Mouse (Mus musculus): Measurements from ENCODE around the gene Cited2.

Gene Cited2

DNA sequence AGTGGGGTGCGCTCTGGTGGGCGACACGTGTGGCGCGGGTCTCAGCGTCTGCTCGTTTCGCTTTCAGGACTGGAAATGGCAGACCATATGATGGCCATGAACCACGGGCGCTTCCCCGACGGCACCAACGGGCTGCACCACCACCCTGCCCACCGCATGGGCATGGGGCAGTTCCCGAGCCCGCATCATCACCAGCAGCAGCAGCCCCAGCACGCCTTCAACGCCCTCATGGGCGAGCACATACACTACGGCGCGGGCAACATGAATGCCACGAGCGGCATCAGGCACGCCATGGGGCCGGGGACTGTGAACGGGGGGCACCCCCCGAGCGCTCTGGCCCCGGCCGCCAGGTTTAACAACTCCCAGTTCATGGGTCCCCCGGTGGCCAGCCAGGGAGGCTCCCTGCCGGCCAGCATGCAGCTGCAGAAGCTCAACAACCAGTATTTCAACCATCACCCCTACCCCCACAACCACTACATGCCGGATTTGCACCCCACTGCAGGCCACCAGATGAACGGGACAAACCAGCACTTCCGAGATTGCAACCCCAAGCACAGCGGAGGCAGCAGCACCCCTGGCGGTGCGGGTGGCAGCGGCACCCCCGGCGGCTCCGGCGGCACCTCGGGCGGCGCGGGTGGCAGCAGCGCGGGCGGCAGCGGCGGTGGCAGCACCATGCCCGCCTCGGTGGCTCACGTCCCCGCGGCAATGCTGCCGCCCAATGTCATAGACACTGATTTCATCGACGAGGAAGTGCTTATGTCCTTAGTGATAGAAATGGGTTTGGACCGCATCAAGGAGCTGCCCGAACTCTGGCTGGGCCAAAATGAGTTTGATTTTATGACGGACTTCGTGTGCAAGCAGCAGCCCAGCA lies 1.1 kb downstream of the Cited2 start:
- peak; percentile 93 for DNase-seq

DNA sequence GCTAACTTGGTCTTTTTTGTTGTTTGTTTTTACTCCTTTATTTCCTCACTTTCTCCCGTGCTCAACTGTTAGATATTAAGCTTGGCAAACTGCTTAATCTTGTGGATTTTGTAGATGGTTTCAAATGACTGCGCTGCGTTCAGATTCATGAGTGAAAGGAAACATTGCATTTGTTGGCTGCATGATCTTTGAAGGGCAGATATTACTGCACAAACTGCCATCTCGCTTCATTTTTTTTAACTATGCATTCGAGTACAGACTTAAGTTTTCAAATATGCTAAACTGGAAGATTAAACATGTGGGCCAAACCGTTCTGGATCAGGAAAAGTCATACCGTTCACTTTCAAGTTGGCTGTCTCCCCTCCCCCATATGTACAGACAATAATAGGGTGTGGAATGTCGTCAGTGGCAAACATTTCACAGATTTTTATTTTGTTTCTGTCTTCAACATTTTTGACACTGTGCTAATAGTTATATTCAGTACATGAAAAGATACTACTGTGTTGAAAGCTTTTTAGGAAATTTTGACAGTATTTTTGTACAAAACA lies 2.1 kb downstream of the Cited2 start:
- no peak for DNase-seq

DNA sequence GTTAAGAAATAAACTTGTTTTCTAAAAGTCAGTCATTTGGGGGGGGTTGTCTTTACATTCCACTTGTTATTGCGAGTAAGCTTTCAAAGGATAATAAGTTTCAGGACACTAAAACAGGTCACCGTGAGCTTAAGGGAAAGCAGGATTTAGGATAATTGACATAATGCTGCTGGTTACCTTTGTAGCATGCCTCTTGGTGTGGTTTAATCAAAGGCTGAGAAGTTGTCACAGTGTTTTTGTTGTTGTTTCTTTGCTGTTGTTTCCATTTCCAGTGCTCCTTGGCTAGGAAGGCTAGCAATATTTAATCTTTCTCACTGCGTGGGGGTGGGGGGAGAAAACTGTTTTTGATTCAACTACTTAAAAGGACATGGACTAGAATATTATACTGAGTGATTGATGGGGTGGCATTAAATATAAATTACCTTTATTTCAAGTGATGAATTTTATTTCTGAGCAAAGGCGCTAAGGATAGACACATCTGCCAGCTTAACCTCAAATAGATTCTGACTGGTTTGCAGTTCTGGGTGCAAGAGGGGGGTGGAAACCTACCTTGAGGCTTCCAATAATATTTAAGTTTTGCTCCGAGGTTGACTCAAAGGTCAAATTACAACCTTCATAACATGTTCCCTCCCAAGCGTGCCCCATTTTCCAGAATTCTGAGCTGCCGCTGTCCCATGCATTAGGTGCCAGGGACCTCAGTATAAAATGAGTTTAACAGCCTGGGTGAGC lies 2.8 kb downstream of the Cited2 start:
- no peak for DNase-seq

DNA sequence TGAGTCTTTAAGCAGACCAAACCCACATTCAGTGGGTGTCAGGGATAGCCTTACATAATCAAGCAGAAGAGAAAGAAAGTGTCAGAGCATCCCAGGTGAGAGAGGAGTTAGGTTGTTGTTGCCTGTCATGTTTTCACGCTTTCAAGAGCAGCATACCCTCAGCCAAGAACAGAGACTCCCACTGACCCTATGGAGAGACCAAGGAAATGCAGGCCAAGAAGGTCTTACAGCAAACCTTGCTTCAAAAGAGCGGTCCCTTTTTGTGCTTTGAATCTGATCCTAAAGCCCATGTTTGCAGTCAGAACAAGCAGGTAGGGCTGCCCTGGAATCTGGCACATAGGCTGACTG lies 3.3 kb downstream of the Cited2 start:
- DNase-seq: no peak

DNA sequence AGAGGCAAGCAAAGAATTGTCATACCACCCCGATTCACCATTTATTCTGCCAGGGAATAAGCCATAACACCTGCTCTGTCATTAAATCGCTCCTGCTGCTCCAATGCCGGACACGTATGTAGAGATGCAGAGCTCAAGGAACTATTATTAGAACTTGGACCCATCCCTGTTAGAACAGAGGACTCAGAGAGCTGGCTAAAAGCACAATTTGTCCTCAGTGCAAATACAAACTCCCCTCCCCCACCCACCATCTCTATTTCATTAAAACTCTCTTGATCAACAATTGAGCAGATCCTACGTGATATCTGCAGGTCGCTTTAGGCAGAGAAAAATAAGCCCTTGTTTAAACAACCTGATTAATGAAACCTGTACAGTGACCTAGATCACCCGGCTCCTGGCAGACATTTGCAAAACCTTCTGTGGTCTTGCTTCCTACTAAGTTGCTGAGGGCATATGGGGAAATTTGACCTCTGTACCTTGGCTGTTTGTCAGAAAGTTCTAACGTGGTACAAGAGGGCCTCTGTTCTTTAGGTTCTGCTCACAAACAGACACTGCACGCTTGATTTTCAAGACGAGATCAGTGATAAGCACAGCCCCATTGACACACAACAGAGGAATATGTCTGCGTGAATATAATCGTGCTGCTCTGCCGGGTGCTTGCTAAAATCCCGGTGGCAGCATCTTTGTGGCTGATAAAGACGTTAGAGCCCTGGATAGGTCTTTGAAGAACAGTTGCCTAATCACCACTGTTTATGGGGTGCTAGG lies 4.3 kb downstream of the Cited2 start:
- DNase-seq: no peak

DNA sequence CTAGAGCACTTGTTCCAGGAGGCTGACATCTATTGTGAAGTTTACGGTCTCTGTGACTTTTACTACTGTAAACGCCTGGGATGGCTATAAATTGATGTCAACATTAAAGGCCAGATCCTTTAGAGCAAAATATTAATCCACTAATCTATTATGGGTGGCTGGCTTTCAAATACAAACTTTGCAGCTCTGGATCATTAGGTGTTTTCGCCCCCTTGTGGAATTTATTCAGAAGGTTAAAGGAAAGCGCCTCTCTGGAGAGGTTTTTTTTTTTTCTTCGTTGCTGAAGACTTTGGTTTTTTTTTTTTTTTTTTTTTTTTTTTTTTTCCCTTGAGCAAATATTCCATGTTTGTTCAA lies 4.9 kb downstream of the Cited2 start:
- DNase-seq: peak; percentile 25

DNA sequence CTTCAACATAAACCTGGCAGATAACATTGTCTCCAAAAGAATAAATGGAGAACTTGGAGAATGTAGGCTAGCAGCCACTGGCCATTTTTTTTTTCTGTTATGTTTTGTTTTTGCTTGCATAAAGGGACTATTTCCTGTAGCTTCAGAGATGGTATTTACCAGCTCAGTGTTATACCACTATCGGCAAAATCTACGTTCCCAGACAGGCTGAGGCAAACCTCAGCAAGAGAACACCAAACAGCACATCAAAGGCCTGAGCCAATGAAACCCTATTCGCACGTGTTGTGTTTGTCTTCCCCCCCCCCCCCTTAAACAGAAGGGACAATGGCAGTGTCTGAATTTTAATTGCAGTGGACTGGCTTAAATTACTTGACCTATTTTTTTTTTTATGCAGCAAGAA lies 5.7 kb downstream of the Cited2 start:
- DNase-seq: peak; percentile 30

DNA sequence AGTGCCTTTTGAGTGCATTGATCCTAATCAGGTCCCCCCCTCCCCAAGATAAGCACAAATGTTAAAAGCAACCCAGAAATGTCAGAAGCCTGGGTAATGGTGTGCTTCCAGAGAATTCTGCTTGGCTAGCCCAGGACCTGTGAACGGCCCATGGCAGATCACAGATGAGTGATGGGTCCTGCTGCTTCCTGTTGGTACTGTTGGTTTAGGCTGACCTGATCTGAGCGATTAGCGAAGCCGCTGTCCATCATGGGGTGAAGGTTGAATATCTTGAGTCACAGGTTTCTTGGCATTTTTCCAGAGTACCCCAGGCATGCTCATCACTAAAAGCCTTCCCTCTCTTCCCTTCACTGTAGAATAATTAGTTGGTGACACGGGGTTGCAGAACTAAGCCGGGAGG lies 6.5 kb downstream of the Cited2 start:
- no peak for DNase-seq

DNA sequence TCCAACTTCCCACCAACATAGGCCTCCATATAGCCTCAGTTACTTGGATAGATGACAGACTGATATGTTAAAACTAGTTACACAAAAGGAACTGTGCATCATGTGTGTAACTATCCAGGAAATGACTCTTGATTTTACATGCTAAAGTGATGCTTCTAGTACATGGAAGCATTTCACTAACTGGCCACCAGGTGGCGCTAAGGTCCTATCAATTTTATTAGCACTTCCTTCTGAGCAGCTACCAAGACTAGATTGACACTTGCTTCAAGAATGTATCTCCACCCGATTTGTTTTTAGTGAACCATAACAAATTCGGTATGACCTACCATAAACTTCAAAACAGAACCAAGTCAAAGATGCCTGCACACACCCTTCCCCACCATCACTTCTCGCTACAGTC lies 10.0 kb downstream of the Cited2 start:
- DNase-seq: peak; percentile 84

DNA sequence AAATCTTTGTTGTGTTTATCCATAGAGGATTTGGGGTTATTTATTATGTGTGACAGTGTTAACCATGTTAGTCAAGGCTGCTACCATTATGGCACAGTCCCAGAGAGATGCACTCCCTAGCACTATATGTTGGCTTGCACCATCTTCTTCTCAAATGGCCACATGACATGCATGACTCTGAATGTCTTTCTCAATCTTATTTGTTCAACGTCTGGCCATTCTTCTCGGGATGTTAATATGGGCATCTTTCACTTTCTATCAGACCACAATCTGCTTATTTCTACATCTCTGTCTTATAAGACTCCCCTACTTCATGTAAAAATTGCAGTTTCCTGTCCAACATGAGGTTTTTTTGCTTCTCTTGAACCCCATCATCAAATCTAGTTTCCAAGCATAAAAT lies 19.6 kb downstream of the Cited2 start:
- DNase-seq: no peak

DNA sequence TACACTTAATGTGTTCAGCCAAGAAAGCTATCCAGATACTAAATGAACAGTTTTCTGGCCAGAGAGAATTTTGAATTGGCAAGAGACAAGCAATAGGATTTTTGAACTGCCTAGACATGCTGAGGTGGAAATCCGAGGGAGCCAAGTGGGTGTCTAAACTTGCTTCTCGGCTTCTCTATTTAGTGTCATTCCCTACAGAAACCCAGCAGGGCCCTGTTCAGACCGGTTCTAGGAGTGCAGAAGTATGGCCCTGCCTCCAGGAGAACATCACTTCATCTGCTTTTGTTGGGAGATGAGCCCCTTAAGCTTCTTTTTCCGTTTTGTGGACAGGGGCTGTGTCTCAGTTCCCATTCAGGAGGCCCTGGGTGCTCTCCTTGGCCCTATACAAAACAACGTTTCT lies 29.5 kb downstream of the Cited2 start:
- no peak for DNase-seq

DNA sequence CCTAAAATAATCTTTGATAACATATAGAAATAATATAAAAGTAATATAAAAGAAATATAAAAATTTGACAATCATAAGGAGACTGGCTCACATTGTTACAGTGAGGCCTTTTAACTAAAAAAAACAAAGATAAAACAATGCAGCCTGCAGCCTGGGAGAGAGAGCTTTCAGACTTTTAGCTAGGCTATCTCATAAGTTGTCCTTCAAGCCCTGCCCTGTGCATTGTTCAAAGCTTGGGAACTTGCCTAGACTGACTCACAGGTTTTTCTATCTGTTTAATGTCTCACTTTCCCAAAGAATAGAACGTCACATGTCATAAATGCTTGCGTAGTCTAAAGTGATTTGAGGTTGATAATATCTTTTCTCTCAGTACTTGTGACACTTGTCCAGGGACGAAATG lies 36.8 kb downstream of the Cited2 start:
- no peak for DNase-seq

DNA sequence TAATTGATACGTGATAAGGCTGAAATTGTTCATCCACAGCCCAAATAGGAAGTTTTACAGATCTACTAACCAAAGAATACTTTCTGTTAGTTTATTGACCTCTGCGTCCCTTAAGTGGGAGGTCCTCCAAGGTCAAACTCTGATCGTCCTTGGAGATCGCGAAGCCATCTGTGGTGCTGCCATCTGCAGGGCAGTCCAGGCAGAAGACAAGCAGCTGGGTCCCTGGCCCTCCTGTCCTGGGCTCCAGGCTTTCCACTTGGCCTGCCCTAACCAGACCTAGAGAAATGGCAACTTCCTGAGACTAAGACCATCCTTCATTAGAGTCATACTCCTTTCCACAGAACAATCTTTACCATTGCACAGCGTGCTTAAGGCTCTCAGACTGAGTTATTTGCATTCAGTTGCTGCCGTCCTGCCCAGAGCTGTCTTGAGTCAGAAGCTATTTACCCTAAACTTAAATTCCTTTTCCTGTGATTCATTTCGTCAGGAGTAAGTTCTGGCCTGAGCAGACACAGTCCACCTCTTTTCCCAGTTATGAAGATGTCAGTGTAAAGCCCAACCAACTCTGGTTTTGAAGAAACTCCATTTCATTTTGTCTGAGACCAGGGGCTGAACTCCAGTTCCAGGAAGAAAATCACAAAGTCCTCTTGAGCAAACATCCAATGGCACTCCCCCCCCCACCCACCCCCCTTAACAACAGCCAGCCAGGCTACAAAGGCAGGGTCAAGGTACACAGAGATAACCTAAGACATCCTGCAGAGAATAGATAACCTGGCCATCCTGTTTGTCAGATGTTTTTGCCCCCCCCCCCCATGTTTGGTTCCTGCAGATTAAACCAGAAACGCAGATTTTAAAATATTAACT lies 38.0 kb downstream of the Cited2 start:
- DNase-seq: no peak

DNA sequence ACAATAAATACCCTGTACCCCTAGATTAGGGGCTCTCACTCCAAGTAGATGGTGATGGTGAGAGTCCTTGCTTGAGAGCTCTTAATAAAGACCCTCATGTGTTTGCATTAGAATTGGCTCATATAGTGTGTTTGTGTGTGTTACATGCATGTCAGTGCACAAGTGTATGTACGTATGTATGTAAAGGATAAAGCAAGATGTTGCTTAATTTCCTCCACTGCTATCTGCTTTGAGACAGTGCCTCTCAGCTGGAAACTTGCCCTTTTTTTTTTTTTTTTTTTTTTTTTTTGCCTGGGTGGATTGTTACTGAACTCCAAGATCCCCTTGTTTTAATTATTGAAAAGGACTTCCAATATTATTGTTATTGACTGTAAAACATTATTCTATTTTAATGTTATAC lies 38.6 kb downstream of the Cited2 start:
- no peak for DNase-seq

DNA sequence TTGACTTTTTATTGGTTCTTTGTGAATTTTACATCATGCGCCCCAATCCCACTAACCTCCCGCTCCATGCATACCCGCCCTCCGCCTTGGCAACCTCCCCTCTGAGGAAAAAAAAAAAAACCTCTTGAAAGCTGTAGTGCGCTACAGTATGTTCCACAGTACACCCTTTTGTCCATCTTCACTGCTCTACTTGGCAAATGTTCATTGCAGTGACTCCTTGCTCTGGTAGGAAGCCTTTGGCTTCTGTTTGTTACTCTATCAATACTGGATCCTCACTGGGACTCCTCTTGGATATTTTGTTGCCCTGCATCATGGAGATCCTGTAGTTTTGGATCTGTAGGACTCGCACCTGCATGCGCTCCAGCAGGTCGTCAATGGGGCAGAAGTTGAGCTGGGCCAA lies 39.9 kb downstream of the Cited2 start:
- DNase-seq: no peak

DNA sequence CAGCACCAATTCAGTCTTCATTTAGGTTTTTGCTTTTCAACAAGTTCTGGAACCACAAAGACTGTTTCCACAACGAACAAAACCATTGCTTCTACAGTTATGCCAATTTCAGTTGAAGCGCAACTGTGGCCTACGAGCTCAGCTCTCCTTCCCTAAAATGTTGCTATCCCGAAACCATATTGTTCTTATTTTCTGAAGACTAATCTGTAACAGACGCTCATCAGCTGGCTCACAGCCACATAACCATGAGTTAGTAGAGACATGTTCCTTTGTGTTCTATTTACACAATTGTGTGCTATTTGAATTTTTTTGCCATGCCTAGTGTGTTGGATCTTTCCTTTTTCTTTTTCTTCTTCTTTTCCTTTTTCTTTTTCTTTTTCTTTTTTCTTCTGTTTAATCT lies 46.8 kb downstream of the Cited2 start:
- DNase-seq: no peak

DNA sequence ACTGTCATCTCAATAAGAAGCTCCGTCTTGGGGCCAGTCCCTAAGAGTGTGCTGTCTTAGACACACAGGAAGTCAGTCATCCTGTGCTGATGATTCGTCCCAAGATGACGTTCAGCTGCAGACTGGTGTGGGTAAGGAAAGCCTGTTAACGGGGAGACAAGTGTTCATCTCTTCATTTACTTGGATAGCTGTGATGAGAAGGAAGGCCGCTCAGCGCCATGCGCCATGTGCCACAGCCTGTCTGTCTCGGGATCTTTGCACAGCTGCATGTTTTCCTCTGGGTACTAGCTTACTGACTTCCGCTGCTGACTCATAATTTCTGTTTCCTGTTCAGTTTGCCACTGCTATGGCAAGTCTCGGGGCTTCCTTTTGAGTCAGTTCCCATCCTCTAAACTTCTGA lies 49.3 kb downstream of the Cited2 start:
- DNase-seq: peak; percentile 70

DNA sequence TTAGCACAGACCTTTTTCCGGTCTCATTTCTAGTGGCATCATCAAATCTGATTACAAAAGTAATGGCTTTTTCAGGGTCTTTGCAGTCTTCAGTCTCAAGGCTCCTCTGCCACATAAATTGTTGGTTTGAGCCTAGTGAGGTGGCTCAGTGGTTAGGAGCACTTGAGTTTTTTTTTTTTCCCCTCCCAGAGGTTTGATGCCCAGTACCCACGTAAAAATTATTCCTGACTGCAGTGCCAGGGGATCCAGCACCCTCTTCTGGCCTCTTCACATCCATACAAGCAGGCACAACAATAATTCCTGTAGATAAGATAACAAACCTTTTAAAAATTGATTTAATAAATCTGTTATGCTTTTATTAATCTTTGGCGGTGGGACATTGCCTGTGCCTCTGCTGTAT lies 51.3 kb downstream of the Cited2 start:
- no peak for DNase-seq

DNA sequence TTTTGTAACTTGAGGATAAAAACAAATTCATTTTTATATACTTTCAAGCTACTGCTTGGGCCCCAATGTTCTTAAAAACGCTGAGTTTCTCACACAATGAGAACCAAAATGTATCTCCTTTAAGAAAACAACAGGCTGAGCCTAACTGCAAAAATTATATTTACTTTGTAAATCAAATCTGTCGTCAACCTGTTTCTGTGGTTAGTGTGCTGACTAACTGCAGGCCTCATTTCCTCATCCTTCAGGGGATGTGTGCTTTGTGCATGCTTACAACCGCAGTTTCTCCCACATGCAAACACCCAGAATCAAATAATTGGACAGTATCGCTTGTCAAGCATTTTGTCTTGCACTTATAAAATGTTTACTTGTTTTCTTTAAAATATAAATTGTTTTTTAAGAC lies 52.1 kb downstream of the Cited2 start:
- DNase-seq: no peak

Measured in thymus, postnatal 14 days (tissue).